Mouse (Mus musculus) natural killer cell, adult 2 months (primary cell): ENCODE results near the gene Xlr5a.
"Not testable (repeated sequence)": the region's sequence is repeated elsewhere in the genome, so short reads cannot be mapped to it uniquely, and the experiment has no call there.

Source experiments
- DNase-seq, 2 experiments: peaks; one replicate each; pipeline ENCODE4 v3.0.0; 2022; ENCODE audit warnings: low spot score in 2 of 2

The Xlr5a gene

GRCm38 (mm10) chrX:73148496-73148895, 144.3 kb downstream of the Xlr5a start, which contains the start of gene Xlr5b:
Gene Xlr5b (plus strand): TSS chrX:73148796.
- not testable (repeated sequence) for DNase-seq

GRCm38 (mm10) chrX:73143218-73143618, 149.6 kb downstream of the Xlr5a start:
- DNase-seq, result not testable (repeated sequence)

- not testable (repeated sequence) for DNase-seq
Observed at GRCm38 (mm10) chrX:73122859-73123829, 169.6 kb downstream of the Xlr5a start.

GRCm38 (mm10) chrX:73116747-73117146, 176.0 kb downstream of the Xlr5a start, which contains the start of gene Gm14685:
Gene Gm14685 (plus strand): TSS chrX:73117047.
- not testable (repeated sequence) for DNase-seq

GRCm38 (mm10) chrX:73096941-73097508, 195.8 kb downstream of the Xlr5a start, which contains the start of gene Xlr3a:
Gene Xlr3a (minus strand): TSS chrX:73097095.
- DNase-seq, result not testable (repeated sequence)

GRCm38 (mm10) chrX:73082267-73083055, 210.3 kb downstream of the Xlr5a start, which contains the start of gene Xlr4a:
Gene Xlr4a (minus strand): TSS chrX:73082478.
- DNase-seq, result peak in 1 of 2 experiments; percentile 28

- not testable (repeated sequence) for DNase-seq
Observed at GRCm38 (mm10) chrX:73066765-73067312, 225.9 kb downstream of the Xlr5a start.

GRCm38 (mm10) chrX:73064415-73064793, 228.4 kb downstream of the Xlr5a start, which contains the start of gene Pnma3:
Gene Pnma3 (plus strand): TSS chrX:73064787.
- DNase-seq, result no peak

GRCm38 (mm10) chrX:73063512-73064414, 229.0 kb downstream of the Xlr5a start:
- DNase-seq, result no peak

GRCm38 (mm10) chrX:73062323-73062722, 230.5 kb downstream of the Xlr5a start:
- DNase-seq, result no peak

GRCm38 (mm10) chrX:73061528-73061927, 231.2 kb downstream of the Xlr5a start:
- DNase-seq, result no peak
